Mouse (Mus musculus) spleen, adult 2 months (tissue): ENCODE measurements around the gene Armc3.

Experiments
- CTCF ChIP-seq: fragments of 200-500 bp; IDR thresholded peaks from 2 replicates; pipeline ENCODE4 v1.5.1; 2011; ENCODE audit warnings: mild to moderate bottlenecking, inconsistent platforms; ENCODE audit not compliant: insufficient read depth, insufficient read length, insufficient replicate concordance; ENCODE audit errors: extremely low read depth
- POLR2A ChIP-seq: fragments of 200-500 bp; IDR thresholded peaks from 2 replicates; pipeline ENCODE4 v1.6.1; 2011; ENCODE audit warnings: low read depth, low read length, inconsistent platforms

GRCm38 (mm10) chr2:19265834-19266233, 66.7 kb downstream of the Armc3 start:
- no peak for TF ChIP-seq POLR2A
- no peak for TF ChIP-seq CTCF
